Mouse (Mus musculus): Measurements from ENCODE around the gene Ptgds. TPM values are rescaled to one million over a fixed set of nuclear protein-coding genes. Genes with fewer than 3 reads are reported as not detected.

Gene Ptgds
- total and polyA plus RNA-seq, 3 experiments = 472 to 795 (median 774) TPM

DNA sequence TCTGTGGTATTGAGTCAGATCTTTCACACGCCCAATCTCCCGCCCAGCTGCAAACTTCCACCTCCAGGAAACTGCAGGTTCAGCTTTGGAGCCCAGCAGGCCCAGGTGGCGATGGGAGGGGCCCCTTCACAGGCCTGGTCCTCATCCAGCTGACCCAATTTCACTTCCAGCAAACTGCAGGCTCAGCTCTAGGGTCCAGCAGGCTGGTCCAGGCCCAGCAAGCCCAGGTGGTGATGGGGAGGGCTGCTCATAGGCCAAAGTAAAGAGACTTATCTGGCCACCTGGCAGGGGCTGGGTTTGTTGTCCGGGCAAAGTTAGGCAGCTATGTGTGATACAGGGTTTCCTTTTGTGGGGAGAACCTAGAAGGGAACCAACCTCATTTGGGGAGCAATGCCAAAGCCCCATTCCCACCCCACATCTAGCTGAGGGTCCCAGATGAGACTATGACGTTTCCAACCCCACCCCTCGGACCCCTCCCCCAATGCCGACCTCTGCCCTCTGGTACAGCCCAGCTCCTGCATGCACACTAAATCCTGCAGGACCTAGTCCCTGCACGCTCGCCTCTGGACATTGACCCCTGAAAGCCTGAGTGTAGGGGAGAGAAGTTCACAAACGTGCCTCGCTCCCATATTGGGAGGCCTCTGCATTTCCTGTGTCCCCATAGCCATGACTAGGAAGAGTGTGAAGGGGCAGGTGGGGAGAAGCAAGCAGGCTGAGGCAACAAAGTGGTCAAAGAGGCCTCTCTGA is 15.2 kb upstream of the Ptgds start:
- intact Hi-C loops (cut with DNase I) = no loop called here
- Histone ChIP-seq H3K27me3 (ENCODE audit: control insufficient read depth, insufficient read depth, low read length) (no peaks in the 10 kb centered on the region), H3K36me3 (ENCODE audit: control insufficient read depth, insufficient read depth, low read length) (no peaks in the 10 kb centered on the region), H3K27ac (no peak overlapping the region), H3K9ac (ENCODE audit: low read depth, low read length) (no peak overlapping the region), H3K79me2 (replicated peaks; ENCODE audit: control insufficient read depth, insufficient read depth, low read length) (no peaks in the 10 kb centered on the region), H3K4me1 (ENCODE audit: control insufficient read depth, insufficient read depth, low read length) (no peaks in the 10 kb centered on the region), H3K4me3 (no peak overlapping the region)
- TF ChIP-seq EP300 (IDR thresholded peaks at IDR 0.05; ENCODE audit: insufficient read depth, low read depth, low read length) = no peak
- no peak for TF ChIP-seq CTCF (IDR thresholded peaks at IDR 0.05)
- TF ChIP-seq POLR2A (IDR thresholded peaks at IDR 0.05; ENCODE audit: insufficient read depth, low read depth, low read length) = no peak
- WGBS = 70% methylated on average over 11 of the region's 11 CpGs
- DNase-seq = no peak

DNA sequence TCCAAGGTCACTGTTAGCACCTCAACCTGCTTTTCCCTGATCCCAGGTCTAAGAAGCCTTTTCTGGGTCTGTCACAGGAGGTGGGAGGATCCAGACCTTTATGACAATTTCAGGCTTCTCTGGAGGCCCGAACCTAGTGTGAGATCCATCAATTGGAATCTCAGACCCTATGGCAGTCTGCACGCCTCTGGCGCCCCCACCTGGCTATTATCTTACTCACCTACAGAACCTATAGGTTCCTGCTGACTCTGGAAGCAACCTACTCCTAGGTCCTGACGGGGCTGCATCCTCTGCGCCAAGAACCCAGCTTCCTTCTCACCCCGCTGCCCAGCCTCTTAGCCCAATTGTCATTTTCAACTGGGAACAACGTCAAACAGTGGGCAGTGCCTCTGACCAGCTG is 13.1 kb upstream of the Ptgds start:
- Histone ChIP-seq H3K4me1 (ENCODE audit: control insufficient read depth, insufficient read depth, low read length) (peaks cover 4% of the 10 kb centered on the region; the same call in 1 of the 2 replicates), H3K4me3 (no peak overlapping the region), H3K27me3 (ENCODE audit: control insufficient read depth, insufficient read depth, low read length) (no peaks in the 10 kb centered on the region), H3K36me3 (ENCODE audit: control insufficient read depth, insufficient read depth, low read length) (no peaks in the 10 kb centered on the region), H3K79me2 (replicated peaks; ENCODE audit: control insufficient read depth, insufficient read depth, low read length) (no peaks in the 10 kb centered on the region), H3K27ac (no peak overlapping the region), H3K9ac (ENCODE audit: low read depth, low read length) (no peak overlapping the region)
- 21% methylated on average over 7 of the region's 7 CpGs for WGBS
- intact Hi-C loops (cut with DNase I) = loop anchor here (1.0 to 2.0 kb wide), 2 partner anchors 54 to 107 kb away; partner anchors contain the start of gene Abca2
- TF ChIP-seq EP300 (IDR thresholded peaks at IDR 0.05; ENCODE audit: insufficient read depth, low read depth, low read length) = no peak
- peak; percentile 72 for TF ChIP-seq CTCF (IDR thresholded peaks at IDR 0.05)
- TF ChIP-seq POLR2A (IDR thresholded peaks at IDR 0.05; ENCODE audit: insufficient read depth, low read depth, low read length) = no peak
- DNase-seq = no peak

DNA sequence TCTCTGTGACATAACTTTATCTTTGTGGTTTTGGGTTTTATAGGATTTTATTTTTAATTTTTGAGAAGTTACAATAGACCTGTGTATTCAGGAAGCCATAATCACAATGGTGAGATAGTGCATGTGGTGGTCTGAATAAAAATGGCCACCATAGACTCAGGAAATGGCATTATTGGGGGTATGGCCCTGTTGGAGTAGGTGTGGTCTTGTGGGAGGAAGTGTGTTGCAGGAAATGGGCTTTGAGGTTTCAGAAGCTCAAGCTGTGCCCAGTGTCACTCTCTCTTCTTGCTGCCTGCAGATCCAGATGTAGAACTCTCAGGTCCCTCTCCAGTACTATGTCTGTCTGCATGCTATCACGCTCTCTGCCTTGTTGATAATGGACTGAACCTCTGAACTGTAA is 10.7 kb upstream of the Ptgds start:
- intact Hi-C loops (cut with DNase I) = no loop called here
- no peaks in the 10 kb centered on the region for H3K79me2 ChIP-seq (replicated peaks; ENCODE audit: control insufficient read depth, insufficient read depth, low read length)
- no peak overlapping the region for H3K4me3 ChIP-seq
- no peak for DNase-seq
- peaks cover 5% of the 10 kb centered on the region; the same call in 1 of the 2 replicates for H3K4me1 ChIP-seq (ENCODE audit: control insufficient read depth, insufficient read depth, low read length)
- H3K9ac ChIP-seq (ENCODE audit: low read depth, low read length) = no peak overlapping the region
- TF ChIP-seq POLR2A (IDR thresholded peaks at IDR 0.05; ENCODE audit: insufficient read depth, low read depth, low read length) (no peak), EP300 (IDR thresholded peaks at IDR 0.05; ENCODE audit: insufficient read depth, low read depth, low read length) (no peak), CTCF (IDR thresholded peaks at IDR 0.05) (no peak)
- no peaks in the 10 kb centered on the region for H3K27me3 ChIP-seq (ENCODE audit: control insufficient read depth, insufficient read depth, low read length)
- H3K27ac ChIP-seq = no peak overlapping the region
- H3K36me3 ChIP-seq (ENCODE audit: control insufficient read depth, insufficient read depth, low read length) = no peaks in the 10 kb centered on the region
- 82% methylated on average over 1 of the region's 1 CpGs for WGBS

DNA sequence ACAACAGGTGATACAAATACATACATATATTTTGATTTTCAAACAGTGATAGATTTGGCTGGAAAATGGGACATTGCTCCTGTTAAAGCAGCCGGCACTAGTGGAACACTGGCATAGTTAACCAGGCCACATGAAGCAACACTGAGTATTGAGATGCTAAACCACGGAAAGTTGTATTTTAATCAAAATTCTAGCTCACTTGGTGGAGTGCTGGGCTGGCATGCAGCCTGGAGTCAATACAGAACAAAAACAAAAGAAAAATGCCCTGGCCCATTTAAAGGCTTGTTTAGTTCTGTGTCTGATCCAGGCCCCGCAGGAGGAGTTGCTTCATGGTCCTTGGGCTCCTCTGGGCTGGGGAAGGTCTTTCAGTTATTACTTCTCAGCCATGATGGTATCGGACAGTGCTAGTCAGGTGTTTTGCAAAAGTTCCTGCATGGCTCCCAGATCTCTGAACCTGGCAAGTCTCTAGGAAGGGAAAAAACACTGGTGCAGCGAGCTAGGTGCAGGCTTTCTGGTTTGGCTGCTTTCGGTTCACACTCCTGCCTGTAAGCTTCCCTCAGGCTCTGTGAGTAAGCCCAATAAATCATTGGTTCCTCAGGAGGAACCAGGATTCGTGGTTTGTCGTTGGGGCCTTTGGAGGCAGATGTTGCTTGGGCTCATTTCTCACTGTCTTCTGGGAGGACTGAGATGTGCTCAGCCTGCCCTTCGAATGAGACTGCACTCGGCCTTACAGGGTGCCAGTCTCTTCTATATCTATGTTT is 9.9 kb upstream of the Ptgds start:
- Histone ChIP-seq H3K4me1 (ENCODE audit: control insufficient read depth, insufficient read depth, low read length) (peaks cover 5% of the 10 kb centered on the region; the same call in 1 of the 2 replicates), H3K4me3 (no peak overlapping the region), H3K36me3 (ENCODE audit: control insufficient read depth, insufficient read depth, low read length) (no peaks in the 10 kb centered on the region), H3K27me3 (ENCODE audit: control insufficient read depth, insufficient read depth, low read length) (no peaks in the 10 kb centered on the region), H3K27ac (no peak overlapping the region), H3K79me2 (replicated peaks; ENCODE audit: control insufficient read depth, insufficient read depth, low read length) (no peaks in the 10 kb centered on the region), H3K9ac (ENCODE audit: low read depth, low read length) (no peak overlapping the region)
- TF ChIP-seq CTCF (IDR thresholded peaks at IDR 0.05) = no peak
- no peak for TF ChIP-seq EP300 (IDR thresholded peaks at IDR 0.05; ENCODE audit: insufficient read depth, low read depth, low read length)
- no peak for TF ChIP-seq POLR2A (IDR thresholded peaks at IDR 0.05; ENCODE audit: insufficient read depth, low read depth, low read length)
- 68% methylated on average over 10 of the region's 10 CpGs for WGBS
- intact Hi-C loops (cut with DNase I) = no loop called here
- no peak for DNase-seq

DNA sequence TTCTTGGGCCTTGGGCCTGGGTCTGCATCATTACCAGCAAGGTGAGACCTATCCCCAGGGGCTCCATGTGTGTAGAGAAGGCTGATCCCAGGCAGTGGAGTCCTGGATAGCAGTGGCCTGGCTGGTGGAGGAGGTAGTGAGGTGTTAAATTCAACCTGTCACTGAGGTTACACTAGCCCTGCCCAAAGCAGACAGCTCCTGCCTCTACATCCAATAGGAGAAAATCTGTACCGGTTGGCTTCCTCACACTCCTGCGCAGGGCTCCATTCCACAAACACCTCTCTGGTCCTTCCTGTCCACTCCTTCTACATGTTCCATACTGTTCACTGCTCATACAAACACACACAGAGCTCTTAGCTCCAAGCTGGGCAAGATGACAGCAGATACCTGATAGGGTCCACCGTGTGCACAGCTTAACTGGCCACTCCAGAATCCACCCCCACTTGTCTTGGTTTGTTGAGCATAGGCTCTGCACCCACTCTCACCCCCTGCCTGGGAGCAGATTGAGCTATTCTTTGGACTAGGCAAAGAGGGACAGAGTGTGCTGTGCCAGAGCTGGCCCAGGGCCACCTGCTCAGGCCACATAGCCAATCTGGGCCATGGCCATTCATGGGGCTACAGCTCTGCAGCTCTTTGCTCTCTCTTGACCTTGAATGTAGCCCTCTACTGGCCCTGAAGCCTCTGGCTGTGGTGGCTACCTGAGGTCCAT is 8.3 kb upstream of the Ptgds start:
- TF ChIP-seq EP300 (IDR thresholded peaks at IDR 0.05; ENCODE audit: insufficient read depth, low read depth, low read length) = peak; percentile 85
- TF ChIP-seq CTCF (IDR thresholded peaks at IDR 0.05) = peak; percentile 19; the same call in 1 of the 2 replicates
- no peak for TF ChIP-seq POLR2A (IDR thresholded peaks at IDR 0.05; ENCODE audit: insufficient read depth, low read depth, low read length)
- Histone ChIP-seq H3K36me3 (ENCODE audit: control insufficient read depth, insufficient read depth, low read length) (no peaks in the 10 kb centered on the region), H3K79me2 (replicated peaks; ENCODE audit: control insufficient read depth, insufficient read depth, low read length) (no peaks in the 10 kb centered on the region), H3K9ac (ENCODE audit: low read depth, low read length) (no peak overlapping the region), H3K4me1 (ENCODE audit: control insufficient read depth, insufficient read depth, low read length) (peaks cover 5% of the 10 kb centered on the region; the same call in 1 of the 2 replicates), H3K4me3 (no peak overlapping the region), H3K27ac (peak overlapping the region; percentile 43), H3K27me3 (ENCODE audit: control insufficient read depth, insufficient read depth, low read length) (no peaks in the 10 kb centered on the region)
- intact Hi-C loops (cut with DNase I) = no loop called here
- DNase-seq = peak; percentile 60 to 68
- WGBS = 76% methylated on average over 3 of the region's 3 CpGs
